ENCODE assay signal across 11 mouse cellular contexts in the genomic region with DNA sequence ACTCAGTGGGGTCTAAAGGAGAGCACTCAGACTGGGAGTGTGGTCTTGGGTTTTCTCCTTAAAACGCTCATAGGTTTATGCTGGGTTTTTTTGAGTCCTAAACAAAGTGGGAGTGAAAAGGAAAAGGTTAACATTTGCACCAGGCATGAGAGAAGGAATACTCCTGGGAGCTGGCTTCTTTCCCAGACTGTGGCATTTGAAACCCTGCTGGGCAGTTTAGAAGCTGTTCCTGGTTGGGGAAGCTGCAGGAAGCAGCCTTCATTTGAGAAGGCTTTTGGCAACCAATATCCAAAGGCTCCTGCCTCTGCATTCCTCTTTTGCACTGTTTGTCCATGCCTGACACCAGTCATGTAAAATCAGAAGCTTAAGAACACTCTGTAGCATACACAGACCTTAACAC.
DNase-seq lines count a peak whose midpoint lies in the region; ATAC-seq lines count a peak whose summit lies in the region.
"Had no signal": no experiment of that assay in that cellular context is flagged by ENCODE, and none has a peak within 500 bp of the region (broad histone marks: within the 10 kb centered on the region; RNA-seq: fewer than 3 reads in every experiment).

No protein-coding gene starts in this region.

- no peaks in the 10 kb centered on the region for H3K4me1 ChIP-seq in heart, embryonic 10.5 days
- H3K4me1 ChIP-seq: forebrain, embryonic 10.5 days had no signal

- H3K36me3 ChIP-seq in heart, embryonic 10.5 days, result no peaks in the 10 kb centered on the region
- H3K36me3 ChIP-seq: forebrain, embryonic 10.5 days had no signal

- H3K27me3 ChIP-seq in heart, embryonic 10.5 days (ENCODE audit: insufficient read depth, poor library complexity, severe bottlenecking), result no peaks in the 10 kb centered on the region

- H3K9me3 ChIP-seq in heart, embryonic 10.5 days, result no peaks in the 10 kb centered on the region
- H3K9me3 ChIP-seq: forebrain, embryonic 10.5 days had no signal

- 70% methylated on average over 1 of the region's 1 CpGs for WGBS in heart, embryonic 10.5 days

- peak; percentile 2 to 3 for DNase-seq in heart, adult 18-20 months
- DNase-seq in heart, embryonic 10.5 days (ENCODE audit: low spot score), result no peak
- peak; percentile 60 for DNase-seq in 3T3-L1 (ENCODE audit: low read depth, low spot score)
- peak; percentile 53 for DNase-seq in adrenal gland, postnatal 14 days
- peak; percentile 2 to 4 for DNase-seq in layer of hippocampus, postnatal 36 days
- DNase-seq in urinary bladder, adult 18-20 months (ENCODE audit: low spot score in 2 of 2), result no peak
- DNase-seq in liver, result no peak
- DNase-seq: kidney, postnatal 25 days had no signal

- no peak overlapping the region for H3K4me3 ChIP-seq in heart, embryonic 10.5 days
- H3K4me3 ChIP-seq: forebrain, embryonic 10.5 days had no signal

- no peak for ATAC-seq in erythroid progenitor cell, adult 5-6 weeks (replicated peaks; ENCODE audit: low FRiP score, poor library complexity, severe bottlenecking)

- no peak overlapping the region for H3K27ac ChIP-seq in heart, embryonic 10.5 days
- H3K27ac ChIP-seq: forebrain, embryonic 10.5 days; liver, embryonic 14.5 days had no signal

Comparison
In these comparisons a context has a peak if more than half of its experiments do, and no peak if none do; other contexts are left out.
1. DNase-seq: peak in heart, adult 18-20 months (2 of 2), 3T3-L1 (single experiment), adrenal gland, postnatal 14 days (single experiment) and layer of hippocampus, postnatal 36 days (2 of 2); none in heart, embryonic 10.5 days (single experiment), urinary bladder, adult 18-20 months (0 of 2) and liver (single experiment).